Mouse (Mus musculus): ENCODE data around the gene Elovl2.

- TF ChIP-seq CTCF (IDR thresholded peaks at IDR 0.05; ENCODE audit: low read depth) = no peak
- TF ChIP-seq EP300 (optimal IDR thresholded peaks at IDR 0.05) = no peak
Observed at GRCm38 (mm10) chr13:41206241-41206640, 14.0 kb downstream of the Elovl2 start.

Data from stomach, postnatal 0 days (tissue).